Mouse (Mus musculus) hindbrain, embryonic 14.5 days (tissue): ENCODE measurements around the gene Itpk1. TPM values are rescaled to one million over a fixed set of nuclear protein-coding genes. Genes with fewer than 3 reads are reported as not detected.

ENCODE experiments used
- ATAC-seq: fragments of 200-750 bp; cut with Nextera tagmentation; 2 replicates; pipeline ENCODE4 v1.8.0; 2017; ENCODE audit warnings: moderate number of reproducible peaks, mild to moderate bottlenecking, moderate TSS enrichment, moderate library complexity; ENCODE audit not compliant: low FRiP score
- DNase-seq: peaks from one replicate; pipeline ENCODE4 v3.0.0-alpha.2; 2015; ENCODE audit warnings: low spot score
- H3K27ac ChIP-seq: fragments of 300-500 bp; sonication (generic); 2 replicates; pipeline ENCODE4 v1.5.1; 2014; ENCODE audit warnings: mild to moderate bottlenecking, moderate library complexity
- H3K27me3 ChIP-seq: fragments of 300-500 bp; sonication (generic); 2 replicates; pipeline ENCODE4 v1.6.1; 2014; ENCODE audit warnings: mild to moderate bottlenecking, low read length, mixed read lengths; ENCODE audit not compliant: control insufficient read depth, insufficient read depth
- H3K36me3 ChIP-seq: fragments of 300-500 bp; sonication (generic); replicated peaks from 2 replicates; pipeline ENCODE4 v1.6.1; 2014; ENCODE audit not compliant: control insufficient read depth, insufficient read depth
- H3K4me1 ChIP-seq: fragments of 300-500 bp; sonication (generic); replicated peaks from 2 replicates; pipeline ENCODE4 v1.6.1; 2014; ENCODE audit warnings: antibody characterized with exemption, low read length, mixed read lengths; ENCODE audit not compliant: control insufficient read depth, insufficient read depth
- H3K4me2 ChIP-seq: fragments of 300-500 bp; sonication (generic); replicated peaks from 2 replicates; pipeline ENCODE4 v1.6.1; 2014; ENCODE audit warnings: mild to moderate bottlenecking, moderate library complexity
- H3K4me3 ChIP-seq: fragments of 300-500 bp; sonication (generic); replicated peaks from 2 replicates; pipeline ENCODE4 v1.5.1; 2014; ENCODE audit warnings: mild to moderate bottlenecking, low read length
- H3K9ac ChIP-seq: fragments of 300-500 bp; sonication (generic); 2 replicates; pipeline ENCODE4 v1.6.1; 2014
- H3K9me3 ChIP-seq: fragments of 300-500 bp; sonication (generic); 2 replicates; pipeline ENCODE4 v1.6.1; 2016; ENCODE audit warnings: low read length; ENCODE audit not compliant: control insufficient read depth
- WGBS: fragments of 180-500 bp; shearing (Covaris S2); extraction: QIAGEN DNeasy Blood & Tissue Kit; methylation state at CpG from one replicate; pipeline ENCODE4 v1.1.7; 2014; 5-methylcytosine and 5-hydroxymethylcytosine counted together
- polyA plus RNA-seq: library from polyadenylated mRNA; unstranded; fragments of >200 nt; fragmentation: Nextera tagmentation; extraction: Ambion mirVana; gene quantifications from 2 replicates; pipeline ENCODE4 v1.2.1, GENCODE M21; 2014

The Itpk1 gene
- polyA plus RNA-seq, 1 experiment from 2014 or later: 31.6 TPM

DNA sequence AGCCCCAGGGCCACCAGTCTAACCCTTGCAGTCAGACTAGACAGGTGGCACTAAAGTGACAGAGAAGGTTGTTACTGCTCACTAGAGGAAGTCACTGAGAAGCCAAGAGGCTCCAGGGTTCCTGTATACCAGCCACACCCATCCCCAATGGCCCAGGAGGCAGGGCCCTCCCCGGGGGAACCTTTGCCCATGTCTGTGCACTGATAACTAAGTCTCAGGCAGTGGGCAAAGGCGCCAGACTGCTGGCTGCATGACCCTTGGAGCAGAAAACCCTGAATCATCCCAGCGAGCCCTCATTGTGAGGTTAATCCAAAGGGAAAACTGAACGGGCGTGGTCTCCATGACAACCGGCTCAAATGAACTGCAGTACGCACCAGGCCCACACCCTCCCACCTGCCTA lies 84.8 kb downstream of the Itpk1 start:
- Histone ChIP-seq H3K9ac (no peak overlapping the region), H3K27ac (no peak overlapping the region), H3K4me3 (no peak overlapping the region), H3K27me3 (no peaks in the 10 kb centered on the region), H3K4me1 (no peaks in the 10 kb centered on the region; the same call in 1 of the 2 replicates), H3K36me3 (no peaks in the 10 kb centered on the region), H3K4me2 (no peak overlapping the region), H3K9me3 (no peaks in the 10 kb centered on the region)
- ATAC-seq (no peak), DNase-seq (no peak)
- WGBS: 49% methylated on average over 7 of the region's 7 CpGs

DNA sequence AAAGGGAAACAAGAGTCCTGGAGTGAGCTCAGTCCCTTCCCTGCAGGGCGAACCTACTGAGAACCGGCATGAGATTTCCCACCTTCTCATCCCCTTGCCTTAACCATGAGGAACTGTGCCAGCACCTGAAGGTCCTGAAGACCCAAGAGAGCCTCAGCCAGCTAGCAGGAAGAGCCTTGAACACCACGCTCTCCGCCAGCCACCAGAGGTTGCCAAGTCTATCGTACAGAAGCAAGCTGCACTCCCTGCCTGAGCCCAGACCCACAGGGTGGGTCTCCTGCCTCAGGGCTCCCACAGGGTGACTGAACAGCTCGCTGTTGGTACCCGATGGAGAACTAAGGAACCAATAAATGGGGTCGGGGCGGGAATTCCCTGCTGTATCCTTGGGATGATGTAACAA lies 86.6 kb downstream of the Itpk1 start:
- Histone ChIP-seq H3K4me3 (no peak overlapping the region), H3K36me3 (no peaks in the 10 kb centered on the region), H3K9ac (no peak overlapping the region), H3K4me1 (no peaks in the 10 kb centered on the region; the same call in 1 of the 2 replicates), H3K27me3 (no peaks in the 10 kb centered on the region), H3K4me2 (no peak overlapping the region), H3K9me3 (no peaks in the 10 kb centered on the region), H3K27ac (no peak overlapping the region)
- ATAC-seq (no peak), DNase-seq (no peak)
- WGBS: 58% methylated on average over 9 of the region's 9 CpGs

DNA sequence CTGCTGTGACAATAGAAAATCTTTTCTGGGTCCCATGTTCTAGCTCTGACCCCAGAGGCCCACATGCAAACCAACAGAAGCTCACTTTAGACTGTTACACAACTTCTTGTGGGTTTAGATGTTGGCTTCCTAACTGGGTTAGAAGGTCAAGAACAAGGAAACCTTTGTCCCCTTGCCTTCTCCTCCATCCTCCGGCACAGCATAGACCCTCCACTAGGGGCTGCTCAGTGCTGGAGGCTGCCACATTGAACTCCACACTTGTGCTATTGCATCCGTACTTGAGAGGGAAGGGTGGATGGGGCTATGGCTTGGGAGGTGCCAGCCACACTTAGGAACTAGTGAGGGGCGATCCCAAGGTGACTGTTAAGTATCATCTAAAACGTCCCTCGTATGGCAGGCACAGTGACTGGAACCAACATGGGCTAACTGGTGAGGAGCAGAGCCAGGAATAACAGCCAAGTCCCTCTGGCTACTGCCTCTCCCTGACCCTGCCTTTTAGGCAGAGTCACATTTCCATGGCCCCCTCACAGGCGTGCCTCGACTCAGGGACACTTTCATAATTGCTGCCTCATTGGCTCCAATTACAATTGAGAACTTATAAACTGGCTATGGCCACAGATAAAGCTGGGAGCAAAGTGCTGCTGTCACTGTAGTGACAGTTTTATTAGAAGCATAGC lies 87.7 kb downstream of the Itpk1 start:
- whole genome bisulfite sequencing: 66% methylated on average over 7 of the region's 7 CpGs
- Histone ChIP-seq H3K27me3 (no peaks in the 10 kb centered on the region), H3K4me3 (no peak overlapping the region), H3K9me3 (no peaks in the 10 kb centered on the region), H3K9ac (no peak overlapping the region), H3K27ac (no peak overlapping the region), H3K36me3 (no peaks in the 10 kb centered on the region), H3K4me1 (no peaks in the 10 kb centered on the region; the same call in 1 of the 2 replicates), H3K4me2 (no peak overlapping the region)
- ATAC-seq (no peak; the same call in 1 of the 2 replicates), DNase-seq (no peak)

DNA sequence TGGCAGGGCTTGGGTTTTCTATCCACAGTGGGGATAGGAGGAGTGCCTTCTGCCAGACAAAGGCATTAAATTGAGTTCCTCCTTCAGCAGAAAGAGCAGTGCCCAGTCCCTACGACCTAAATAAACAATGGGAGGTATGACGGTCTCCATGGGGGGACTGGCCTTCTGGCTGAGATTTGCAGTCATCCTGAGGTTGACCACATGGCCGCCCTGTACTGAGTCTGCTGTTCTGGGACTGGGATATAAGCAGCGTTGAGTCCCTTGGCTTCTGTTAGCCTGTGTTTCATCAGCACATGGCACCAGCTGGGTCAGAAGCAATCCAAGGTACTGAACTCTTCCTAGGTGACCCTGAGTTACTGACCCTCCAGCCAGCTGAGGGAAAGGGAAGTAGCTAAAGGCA lies 88.5 kb downstream of the Itpk1 start:
- ATAC-seq (no peak), DNase-seq (no peak)
- Histone ChIP-seq H3K9ac (no peak overlapping the region), H3K27ac (no peak overlapping the region), H3K9me3 (no peaks in the 10 kb centered on the region), H3K27me3 (no peaks in the 10 kb centered on the region), H3K4me1 (no peaks in the 10 kb centered on the region; the same call in 1 of the 2 replicates), H3K4me3 (no peak overlapping the region), H3K4me2 (no peak overlapping the region), H3K36me3 (no peaks in the 10 kb centered on the region)
- 71% methylated on average over 4 of the region's 4 CpGs for WGBS

DNA sequence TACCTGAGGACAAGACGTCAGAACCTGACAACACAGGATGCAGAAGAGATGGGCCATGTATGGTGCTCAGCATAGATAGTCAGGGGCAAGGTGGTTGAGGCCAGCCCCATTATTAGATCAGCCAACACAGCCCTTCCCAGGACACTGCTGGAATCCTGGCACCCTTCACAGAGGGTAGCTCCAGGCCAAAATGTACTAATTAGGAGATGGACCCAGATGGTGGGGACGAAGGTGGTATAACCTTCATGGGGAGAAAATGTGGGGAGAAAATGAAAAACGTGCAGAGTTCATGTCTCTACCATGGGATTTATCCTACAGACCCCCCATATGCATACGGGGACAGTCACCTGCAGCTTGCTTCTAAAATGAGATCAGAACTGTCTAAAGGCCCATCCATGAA lies 91.3 kb downstream of the Itpk1 start:
- no peaks in the 10 kb centered on the region for H3K9me3 ChIP-seq
- no peak overlapping the region for H3K27ac ChIP-seq
- H3K9ac ChIP-seq: no peak overlapping the region
- 89% methylated on average over 4 of the region's 4 CpGs for WGBS
- H3K4me2 ChIP-seq: no peak overlapping the region
- H3K4me3 ChIP-seq: no peak overlapping the region
- peaks cover 4% of the 10 kb centered on the region; the same call in 1 of the 2 replicates for H3K4me1 ChIP-seq
- ATAC-seq (no peak), DNase-seq (no peak)
- no peaks in the 10 kb centered on the region for H3K36me3 ChIP-seq
- no peaks in the 10 kb centered on the region for H3K27me3 ChIP-seq

DNA sequence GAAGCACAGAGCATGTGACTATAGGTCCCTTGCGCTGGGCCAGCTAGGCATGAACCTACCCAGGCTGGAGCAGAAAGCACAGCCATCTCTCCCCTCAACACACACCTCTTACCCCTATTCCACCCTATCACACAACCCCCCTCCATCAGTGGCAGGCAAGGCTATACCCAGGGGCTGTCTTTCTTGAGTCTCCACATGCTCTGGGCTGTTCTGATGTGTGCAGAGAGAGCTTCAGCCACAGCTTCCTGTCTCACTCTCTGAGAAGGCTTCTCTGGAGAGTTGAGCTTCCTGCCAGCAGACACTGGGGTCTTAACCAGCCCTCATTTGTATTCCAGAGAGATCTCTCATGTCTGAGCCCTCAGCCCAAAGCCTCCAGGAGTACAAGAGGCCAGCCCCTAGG lies 92.3 kb downstream of the Itpk1 start:
- 89% methylated on average over 1 of the region's 1 CpGs for WGBS
- H3K27ac ChIP-seq: no peak overlapping the region
- no peak overlapping the region for H3K4me2 ChIP-seq
- no peak overlapping the region for H3K9ac ChIP-seq
- H3K4me3 ChIP-seq: no peak overlapping the region
- no peaks in the 10 kb centered on the region for H3K27me3 ChIP-seq
- no peaks in the 10 kb centered on the region for H3K9me3 ChIP-seq
- ATAC-seq: no peak
- H3K36me3 ChIP-seq: no peaks in the 10 kb centered on the region
- peaks cover 4% of the 10 kb centered on the region for H3K4me1 ChIP-seq
- no peak for DNase-seq

DNA sequence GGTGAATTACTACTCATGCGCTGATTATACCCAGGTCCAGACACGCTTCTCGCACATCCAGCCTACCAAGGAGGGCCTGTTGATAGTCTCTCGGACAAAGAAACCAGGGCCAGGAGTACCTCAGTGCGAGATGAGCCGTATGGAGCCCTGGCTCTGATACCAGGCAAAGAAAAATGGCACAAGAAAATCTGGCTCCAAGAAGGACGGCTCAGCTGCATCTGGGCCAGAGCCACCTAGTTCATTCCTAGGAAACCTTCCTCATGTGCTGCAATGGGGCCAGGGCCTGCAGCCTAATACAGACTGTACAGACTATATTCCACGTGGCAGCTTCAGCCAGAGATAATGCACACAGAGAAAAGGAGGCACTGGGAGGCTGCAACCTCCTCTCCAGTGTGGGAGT lies 93.8 kb downstream of the Itpk1 start:
- Histone ChIP-seq H3K27me3 (no peaks in the 10 kb centered on the region), H3K9me3 (no peaks in the 10 kb centered on the region), H3K4me1 (peaks cover 4% of the 10 kb centered on the region), H3K9ac (no peak overlapping the region), H3K4me2 (no peak overlapping the region), H3K27ac (no peak overlapping the region), H3K4me3 (no peak overlapping the region), H3K36me3 (no peaks in the 10 kb centered on the region)
- 95% methylated on average over 8 of the region's 8 CpGs for WGBS
- DNase-seq (no peak), ATAC-seq (no peak)

DNA sequence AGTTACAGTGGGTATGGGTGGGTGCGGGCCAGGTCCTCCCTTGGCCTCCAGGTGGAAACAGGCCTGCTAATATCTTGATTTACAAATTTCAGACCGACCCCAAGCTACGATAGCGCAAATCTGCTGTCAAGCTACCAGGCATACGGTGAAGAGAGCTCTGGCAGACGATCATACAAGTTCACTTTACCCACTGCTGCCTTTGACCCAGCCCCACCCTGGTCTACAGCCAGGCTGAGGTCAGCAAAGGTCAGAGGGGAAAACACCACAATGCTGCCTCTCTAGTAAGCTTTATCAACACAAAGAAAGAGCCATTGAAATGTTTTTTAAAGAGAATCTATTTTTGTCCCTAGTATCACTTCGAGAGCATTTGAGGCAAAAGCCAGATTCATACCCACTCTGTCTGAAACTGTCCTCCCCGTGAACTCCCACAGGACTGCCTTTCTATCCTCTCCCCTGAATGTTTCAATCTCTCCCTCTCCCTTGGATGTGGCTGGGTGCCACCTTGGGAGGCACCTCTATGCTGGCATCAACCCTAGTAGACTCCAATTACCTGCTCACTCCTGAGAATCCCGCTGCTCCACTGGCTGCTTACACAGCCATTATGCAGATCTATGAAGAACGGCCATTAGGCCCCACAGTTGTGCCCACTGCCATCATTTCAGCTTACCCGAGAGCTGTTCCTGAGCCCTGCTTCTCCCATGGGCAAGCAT lies 96.8 kb downstream of the Itpk1 start:
- H3K4me1 ChIP-seq: peaks cover 4% of the 10 kb centered on the region
- no peaks in the 10 kb centered on the region for H3K9me3 ChIP-seq
- WGBS: 69% methylated on average over 11 of the region's 11 CpGs
- no peak overlapping the region for H3K4me3 ChIP-seq
- H3K4me2 ChIP-seq: no peak overlapping the region
- DNase-seq: no peak
- no peaks in the 10 kb centered on the region for H3K27me3 ChIP-seq
- no peak overlapping the region for H3K27ac ChIP-seq
- no peak for ATAC-seq
- H3K9ac ChIP-seq: no peak overlapping the region
- H3K36me3 ChIP-seq: no peaks in the 10 kb centered on the region

DNA sequence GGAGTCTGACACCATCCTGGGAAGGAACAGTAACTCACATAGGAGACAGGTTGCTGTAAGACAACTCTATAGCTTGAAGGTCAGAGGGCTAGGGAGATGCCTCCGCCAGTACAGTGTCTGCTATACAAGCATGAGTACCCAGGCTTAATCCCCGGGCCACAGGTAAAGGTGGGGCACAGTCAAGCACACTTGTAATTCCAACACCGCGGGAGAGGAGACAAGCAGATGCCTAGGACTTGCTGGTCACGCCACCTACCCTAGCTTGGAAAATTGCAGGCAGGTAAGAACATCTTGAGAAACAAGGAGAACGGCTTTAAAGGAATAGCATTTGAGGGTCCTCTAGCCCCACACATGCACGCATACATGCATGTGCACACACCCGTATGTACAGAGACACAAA lies 97.7 kb downstream of the Itpk1 start:
- 94% methylated on average over 8 of the region's 8 CpGs for WGBS

More for the DNA sequence above, 97.7 kb downstream of the Itpk1 start:
- Histone ChIP-seq H3K27me3 (no peaks in the 10 kb centered on the region), H3K27ac (no peak overlapping the region), H3K4me3 (no peak overlapping the region), H3K4me2 (no peak overlapping the region), H3K9me3 (no peaks in the 10 kb centered on the region), H3K36me3 (no peaks in the 10 kb centered on the region), H3K9ac (no peak overlapping the region), H3K4me1 (peaks cover 4% of the 10 kb centered on the region; the same call in 1 of the 2 replicates)
- DNase-seq (no peak), ATAC-seq (no peak)
